Mouse (Mus musculus) spleen, adult 2 months (tissue): ENCODE data around the gene Drd5.

Source experiments
- CTCF ChIP-seq: fragments of 200-500 bp; IDR thresholded peaks from 2 replicates; pipeline ENCODE4 v1.5.1; 2011; ENCODE audit warnings: mild to moderate bottlenecking, inconsistent platforms; ENCODE audit not compliant: insufficient read depth, insufficient read length, insufficient replicate concordance; ENCODE audit errors: extremely low read depth
- POLR2A ChIP-seq: fragments of 200-500 bp; IDR thresholded peaks from 2 replicates; pipeline ENCODE4 v1.6.1; 2011; ENCODE audit warnings: low read depth, low read length, inconsistent platforms

DNA sequence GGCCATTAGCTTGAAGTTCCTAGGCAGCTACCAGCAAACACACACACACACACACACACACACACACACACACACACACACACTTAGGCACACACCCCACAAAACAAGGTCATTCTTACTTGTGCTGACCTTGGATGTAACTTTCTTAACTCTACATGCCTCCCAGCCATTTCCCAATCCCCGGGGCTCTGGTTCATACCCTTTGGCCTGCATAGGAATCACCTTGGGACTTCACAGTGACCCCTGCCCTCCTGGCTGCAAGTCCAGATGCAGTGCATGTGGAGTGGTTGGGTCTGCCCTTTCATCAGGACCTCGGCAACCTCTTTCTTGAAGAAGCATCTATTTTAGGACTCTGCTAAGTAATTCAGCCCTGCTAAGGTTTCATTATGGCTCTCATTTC lies 13.9 kb upstream of the Drd5 start:
- no peak for TF ChIP-seq POLR2A
- TF ChIP-seq CTCF = no peak
